ENCODE assay signal across 18 mouse cellular contexts in the genomic region with DNA sequence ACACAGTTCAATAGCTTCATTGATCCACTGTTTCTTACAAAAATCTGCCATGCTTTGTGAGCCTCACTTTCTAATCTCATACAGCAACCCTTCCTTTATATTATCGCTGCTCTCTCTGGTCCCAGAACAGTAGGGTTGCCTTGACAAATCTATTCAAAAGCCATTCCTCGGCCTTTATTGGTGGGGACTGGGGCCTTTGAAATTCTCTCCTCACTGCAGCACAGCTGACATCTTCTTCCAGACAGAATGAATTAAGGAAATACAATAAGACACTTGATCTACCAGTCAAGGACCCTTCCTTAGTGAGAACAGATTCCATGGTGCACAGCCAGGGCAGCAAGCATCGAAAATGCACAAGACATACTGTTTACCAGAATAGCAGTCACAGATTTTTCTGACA. TPM values are rescaled to one million over a fixed set of nuclear protein-coding genes. Genes with fewer than 3 reads are reported as not detected.
DNase-seq lines count a peak whose midpoint lies in the region; ATAC-seq lines count a peak whose summit lies in the region.
"Had no signal": no experiment of that assay in that cellular context is flagged by ENCODE, and none has a peak within 500 bp of the region (broad histone marks: within the 10 kb centered on the region; RNA-seq: fewer than 3 reads in every experiment).

No protein-coding gene starts in this region.

- no peak overlapping the region for H3K4me3 ChIP-seq in embryonic facial prominence, embryonic 11.5 days (ENCODE audit: low read depth, low read length)
- no peak overlapping the region for H3K4me3 ChIP-seq in embryonic facial prominence, embryonic 10.5 days
- no peak overlapping the region for H3K4me3 ChIP-seq in forebrain, embryonic 15.5 days
- no peak overlapping the region for H3K4me3 ChIP-seq in hindbrain, embryonic 16.5 days (ENCODE audit: low read length)
- H3K4me3 ChIP-seq in midbrain, embryonic 16.5 days (ENCODE audit: low read depth, low read length): no peak overlapping the region
- H3K4me3 ChIP-seq: embryonic facial prominence, embryonic 13.5 days; heart, embryonic 10.5 days had no signal

- H3K27me3 ChIP-seq in embryonic facial prominence, embryonic 11.5 days (ENCODE audit: control insufficient read depth, insufficient read depth, low read length): no peaks in the 10 kb centered on the region
- no peaks in the 10 kb centered on the region for H3K27me3 ChIP-seq in embryonic facial prominence, embryonic 10.5 days (replicated peaks; ENCODE audit: low read depth, poor library complexity, severe bottlenecking)
- H3K27me3 ChIP-seq in forebrain, embryonic 15.5 days: no peaks in the 10 kb centered on the region
- no peaks in the 10 kb centered on the region for H3K27me3 ChIP-seq in hindbrain, embryonic 16.5 days (replicated peaks; ENCODE audit: control insufficient read depth, insufficient read depth, low read length)
- no peaks in the 10 kb centered on the region for H3K27me3 ChIP-seq in midbrain, embryonic 16.5 days (ENCODE audit: control insufficient read depth, insufficient read depth, low read depth, low read length)
- H3K27me3 ChIP-seq: embryonic facial prominence, embryonic 13.5 days had no signal

- H3K36me3 ChIP-seq in embryonic facial prominence, embryonic 11.5 days (replicated peaks; ENCODE audit: control insufficient read depth, insufficient read depth, low read depth, low read length): no peaks in the 10 kb centered on the region
- H3K36me3 ChIP-seq in embryonic facial prominence, embryonic 10.5 days (replicated peaks): no peaks in the 10 kb centered on the region
- H3K36me3 ChIP-seq in forebrain, embryonic 15.5 days: no peaks in the 10 kb centered on the region; the same call in 1 of the 2 replicates
- H3K36me3 ChIP-seq in hindbrain, embryonic 16.5 days (ENCODE audit: control insufficient read depth, insufficient read depth, low read length): no peaks in the 10 kb centered on the region
- no peaks in the 10 kb centered on the region for H3K36me3 ChIP-seq in midbrain, embryonic 16.5 days (ENCODE audit: control insufficient read depth, insufficient read depth, low read length)

- WGBS in embryonic facial prominence, embryonic 11.5 days: 21% methylated on average over 3 of the region's 3 CpGs
- 32% methylated on average over 3 of the region's 3 CpGs for WGBS in embryonic facial prominence, embryonic 10.5 days
- WGBS in forebrain, embryonic 15.5 days: 8% methylated on average over 3 of the region's 3 CpGs
- 10% methylated on average over 3 of the region's 3 CpGs for WGBS in hindbrain, embryonic 16.5 days
- WGBS in midbrain, embryonic 16.5 days: 9% methylated on average over 3 of the region's 3 CpGs

- no peak overlapping the region for H3K4me2 ChIP-seq in embryonic facial prominence, embryonic 11.5 days (ENCODE audit: low read depth, low read length)
- no peak overlapping the region for H3K4me2 ChIP-seq in forebrain, embryonic 15.5 days (replicated peaks)
- H3K4me2 ChIP-seq in hindbrain, embryonic 16.5 days (ENCODE audit: low read length): no peak overlapping the region
- no peak overlapping the region for H3K4me2 ChIP-seq in midbrain, embryonic 16.5 days (ENCODE audit: low read length)
- H3K4me2 ChIP-seq: embryonic facial prominence, embryonic 13.5 days had no signal

- no peak overlapping the region for H3K27ac ChIP-seq in embryonic facial prominence, embryonic 11.5 days (replicated peaks; ENCODE audit: low read depth, low read length)
- H3K27ac ChIP-seq in embryonic facial prominence, embryonic 10.5 days (replicated peaks): no peak overlapping the region
- peak overlapping the region; percentile 69 for H3K27ac ChIP-seq in forebrain, embryonic 15.5 days (replicated peaks)
- H3K27ac ChIP-seq in hindbrain, embryonic 16.5 days (ENCODE audit: low read depth, low read length): peak overlapping the region; percentile 8; the same call in 1 of the 2 replicates
- H3K27ac ChIP-seq in midbrain, embryonic 16.5 days (ENCODE audit: low read length): no peak overlapping the region; the same call in 1 of the 2 replicates
- H3K27ac ChIP-seq: embryonic facial prominence, embryonic 13.5 days; heart, embryonic 10.5 days; kidney, postnatal 0 days; macrophage had no signal

- H3K4me1 ChIP-seq in embryonic facial prominence, embryonic 11.5 days (ENCODE audit: control insufficient read depth, insufficient read depth, low read length): no peaks in the 10 kb centered on the region
- H3K4me1 ChIP-seq in embryonic facial prominence, embryonic 10.5 days: peaks cover 4% of the 10 kb centered on the region; the same call in 1 of the 2 replicates
- peaks cover 5% of the 10 kb centered on the region; the same call in 1 of the 2 replicates for H3K4me1 ChIP-seq in forebrain, embryonic 15.5 days
- no peaks in the 10 kb centered on the region for H3K4me1 ChIP-seq in hindbrain, embryonic 16.5 days (ENCODE audit: control insufficient read depth, insufficient read depth, low read depth, low read length)
- H3K4me1 ChIP-seq in midbrain, embryonic 16.5 days (ENCODE audit: control insufficient read depth, insufficient read depth, low read length): no peaks in the 10 kb centered on the region
- H3K4me1 ChIP-seq: embryonic facial prominence, embryonic 13.5 days; heart, embryonic 10.5 days had no signal

- ATAC-seq in embryonic facial prominence, embryonic 11.5 days (replicated peaks; ENCODE audit: insufficient number of reproducible peaks, low FRiP score, low TSS enrichment, low read depth): peak; percentile 67
- peak; percentile 70; the same call in 1 of the 2 replicates for ATAC-seq in forebrain, embryonic 15.5 days (replicated peaks)
- peak; percentile 72 for ATAC-seq in hindbrain, embryonic 16.5 days
- ATAC-seq in midbrain, embryonic 16.5 days: peak; percentile 80
- ATAC-seq: intestine, embryonic 16.5 days had no signal

- no peaks in the 10 kb centered on the region for H3K9me3 ChIP-seq in embryonic facial prominence, embryonic 11.5 days (replicated peaks; ENCODE audit: control insufficient read depth, low read length)
- no peaks in the 10 kb centered on the region for H3K9me3 ChIP-seq in embryonic facial prominence, embryonic 10.5 days
- H3K9me3 ChIP-seq in forebrain, embryonic 15.5 days: no peaks in the 10 kb centered on the region
- H3K9me3 ChIP-seq in hindbrain, embryonic 16.5 days (ENCODE audit: control insufficient read depth, low read length): no peaks in the 10 kb centered on the region
- H3K9me3 ChIP-seq in midbrain, embryonic 16.5 days (replicated peaks; ENCODE audit: control insufficient read depth, low read length, poor library complexity, severe bottlenecking): no peaks in the 10 kb centered on the region
- H3K9me3 ChIP-seq: embryonic facial prominence, embryonic 13.5 days; heart, embryonic 10.5 days had no signal

- H3K9ac ChIP-seq in embryonic facial prominence, embryonic 11.5 days (replicated peaks; ENCODE audit: low read length): no peak overlapping the region
- no peak overlapping the region for H3K9ac ChIP-seq in forebrain, embryonic 15.5 days (replicated peaks)
- no peak overlapping the region for H3K9ac ChIP-seq in hindbrain, embryonic 16.5 days (ENCODE audit: low read depth, low read length)
- no peak overlapping the region for H3K9ac ChIP-seq in midbrain, embryonic 16.5 days (ENCODE audit: low read depth, low read length)
- H3K9ac ChIP-seq: embryonic facial prominence, embryonic 13.5 days had no signal

- peak; percentile 31 for DNase-seq in embryonic facial prominence, embryonic 11.5 days (ENCODE audit: low spot score)
- DNase-seq in embryonic facial prominence, embryonic 10.5 days (ENCODE audit: low spot score): no peak
- no peak for DNase-seq in c-Kit-positive CD71-positive TER-119-positive erythroid progenitor cells, embryonic 14.5 days (ENCODE audit: low spot score)
- DNase-seq in adipocyte (ENCODE audit: low spot score): no peak
- no peak for DNase-seq in ovary, postnatal 36 days (ENCODE audit: low spot score)
- DNase-seq: adrenal gland, postnatal 10 days; cerebellum, adult 9-11 months; gastrocnemius, postnatal 10 days; liver; lung, adult 2 months had no signal

RNA-seq across cellular contexts. Expression of gene Pou5f2, which starts 19.4 kb away (rescaled TPM):
- polyA plus RNA-seq in embryonic facial prominence, embryonic 11.5 days (2014; fragmentation: Nextera tagmentation; extraction: Ambion mirVana): 0.50 and 0.65 TPM in 2 replicates
- 1.6 and 2.2 TPM in 2 replicates for polyA plus RNA-seq in embryonic facial prominence, embryonic 10.5 days (2016; fragmentation: Nextera tagmentation; extraction: Ambion mirVana)
- polyA plus RNA-seq in forebrain, embryonic 15.5 days (2015; fragmentation: Nextera tagmentation; extraction: Ambion mirVana): 1.5 and 1.7 TPM in 2 replicates
- 0.70 and 1.1 TPM in 2 replicates for polyA plus RNA-seq in hindbrain, embryonic 16.5 days (2015; fragmentation: Nextera tagmentation; extraction: Ambion mirVana)
- polyA plus RNA-seq in midbrain, embryonic 16.5 days (2015; fragmentation: Nextera tagmentation; extraction: Ambion mirVana): 0.39 and 1.2 TPM in 2 replicates
- polyA plus RNA-seq: macrophage had no signal

Comparison
In these comparisons a context has a peak if more than half of its experiments do, and no peak if none do; other contexts are left out.
1. H3K27ac ChIP-seq: peak in forebrain, embryonic 15.5 days (single experiment) and hindbrain, embryonic 16.5 days (single experiment); none in embryonic facial prominence, embryonic 11.5 days (single experiment), embryonic facial prominence, embryonic 10.5 days (single experiment) and midbrain, embryonic 16.5 days (single experiment).
2. Peak in every context shown above with its lines, with median percentiles within 50 percentile points of each other: ATAC-seq.